Mouse (Mus musculus) ES-E14 (cell line): ENCODE measurements around the gene Afg1l. TPM values are rescaled to one million over a fixed set of nuclear protein-coding genes. Genes with fewer than 3 reads are reported as not detected.
A peak's percentile ranks its signal among the peaks of the same experiment; 100 is the strongest.

ENCODE experiments used
- DNase-seq: peaks from one replicate; pipeline ENCODE4 v3.0.0-alpha.2; 2013; ENCODE audit warnings: low read depth, low spot score
- H3K27ac ChIP-seq: 2 replicates; pipeline ENCODE4 v1.5.1; 2012; ENCODE audit warnings: low read depth, mild to moderate bottlenecking, low read length, moderate library complexity, mixed read lengths; ENCODE audit not compliant: poor library complexity, insufficient read depth, severe bottlenecking
- H3K36me3 ChIP-seq: 2 replicates; pipeline ENCODE4 v1.6.1; 2012; ENCODE audit warnings: mild to moderate bottlenecking, low read length, moderate library complexity, mixed read lengths; ENCODE audit not compliant: control insufficient read depth, poor library complexity, insufficient read depth, severe bottlenecking
- H3K4me1 ChIP-seq, 2 experiments: fragments of 150-350 bp in 1 of 2; sonication (generic) in 1 of 2; 2 replicates each; pipeline ENCODE4 v1.6.1; 2012; ENCODE audit warnings: low read length in 2 of 2, mild to moderate bottlenecking in 1 of 2, mixed read lengths in 1 of 2; ENCODE audit not compliant: control insufficient read depth in 2 of 2, insufficient read depth in 2 of 2, poor library complexity in 1 of 2
- H3K4me3 ChIP-seq, 2 experiments: fragments of 150-350 bp in 1 of 2; sonication (generic) in 1 of 2; 2 replicates each; pipeline ENCODE4 v1.5.1; 2012; ENCODE audit warnings: low read length in 2 of 2, low read depth in 1 of 2, mild to moderate bottlenecking in 1 of 2, mixed read lengths in 1 of 2; ENCODE audit not compliant: insufficient read depth in 1 of 2, poor library complexity in 1 of 2, severe bottlenecking in 1 of 2
- H3K9ac ChIP-seq: 2 replicates; pipeline ENCODE4 v1.6.1; 2012; ENCODE audit warnings: low read depth, mild to moderate bottlenecking, low read length, mixed read lengths; ENCODE audit not compliant: poor library complexity, insufficient read depth, severe bottlenecking
- H3K9me3 ChIP-seq: fragments of 150-350 bp; sonication (generic); 2 replicates; pipeline ENCODE4 v1.6.1; 2012; ENCODE audit warnings: low read depth, mild to moderate bottlenecking, low read length; ENCODE audit not compliant: control insufficient read depth, insufficient read depth
- CHD2 ChIP-seq: IDR thresholded peaks from 2 replicates; pipeline ENCODE4 v1.6.1; 2014; ENCODE audit warnings: mild to moderate bottlenecking, low read depth, low read length, inconsistent platforms
- HCFC1 ChIP-seq: IDR thresholded peaks from 2 replicates; pipeline ENCODE4 v1.6.1; 2012; ENCODE audit warnings: low read length, inconsistent platforms, borderline replicate concordance; ENCODE audit not compliant: insufficient read depth
- MAFK ChIP-seq: IDR thresholded peaks from 2 replicates; pipeline ENCODE4 v1.6.1; 2014; ENCODE audit warnings: mild to moderate bottlenecking, low read depth, low read length, inconsistent platforms; ENCODE audit not compliant: insufficient read depth
- ZC3H11A ChIP-seq: IDR thresholded peaks from 2 replicates; pipeline ENCODE4 v1.6.1; 2012; ENCODE audit warnings: low read depth, mild to moderate bottlenecking, inconsistent platforms, low read length, borderline replicate concordance
- ZNF384 ChIP-seq: IDR thresholded peaks from 2 replicates; pipeline ENCODE4 v1.6.1; 2012; ENCODE audit warnings: low read depth, low read length, inconsistent platforms
- in situ Hi-C, 2 experiments: fragments of 600-800 bp; cut with MboI; formaldehyde crosslinking; loops; one replicate each; pipeline ENCODE4 v1.15.1; 2025; ENCODE audit warnings: low sequenced_read_pairs in 2 of 2, inconsistent platforms in 1 of 2; ENCODE audit not compliant: unreplicated experiment in 2 of 2
- total RNA-seq: library from RNA; depleted of rRNA; stranded (reverse); fragments of 300-350 nt; gene quantifications from 2 replicates; pipeline ENCODE4 v1.2.3, GENCODE M21; 2012; rRNA removed

Afg1l gene
- total RNA-seq = 7.7 and 8.6 TPM in 2 replicates

DNA sequence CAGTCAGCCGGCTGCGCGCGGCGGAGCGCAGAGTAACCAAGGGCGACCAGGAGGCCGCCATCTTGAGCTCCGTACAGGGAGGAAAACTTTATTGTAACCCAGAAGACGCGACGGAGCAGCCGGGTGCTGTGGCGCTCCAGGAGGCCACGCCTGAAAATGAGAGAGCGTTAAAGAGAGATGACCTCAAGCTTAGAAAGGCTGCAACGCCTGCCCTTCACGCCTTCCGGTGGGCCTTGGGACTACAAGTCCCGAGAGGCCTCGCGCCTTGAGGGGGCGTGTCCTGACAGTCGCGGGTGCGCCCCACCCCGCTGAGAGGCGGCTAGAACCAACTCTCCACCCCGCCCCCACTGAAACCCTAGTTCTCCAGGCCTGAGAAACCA lies at the start of gene Afg1l:
Gene Afg1l (minus strand): TSS at position 225 of the 380 bp plus-strand sequence.
- in situ Hi-C loops = no loop called here
- TF ChIP-seq ZNF384 (peak; percentile 62; the same call in 1 of the 2 replicates), CHD2 (no peak), HCFC1 (peak; percentile 94)

DNA sequence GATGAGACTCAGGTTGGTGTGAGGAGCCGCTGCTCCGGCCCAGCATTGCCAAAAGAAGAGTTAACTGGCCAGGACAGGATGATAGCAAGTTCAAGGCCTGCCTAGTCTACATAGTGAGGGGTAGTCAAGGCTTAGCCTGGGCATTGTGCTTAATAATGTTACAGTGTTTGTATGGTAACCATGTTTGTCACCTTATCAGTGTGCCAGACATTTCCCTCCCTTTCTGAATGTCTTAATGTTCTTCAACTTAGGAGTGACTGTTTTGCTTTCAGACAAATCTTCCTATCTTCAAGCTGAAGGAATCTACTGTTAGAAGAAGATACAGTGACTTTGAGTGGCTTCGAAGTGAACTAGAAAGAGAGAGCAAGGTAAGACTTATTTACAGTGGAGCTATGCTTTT lies 47.3 kb upstream of the Afg1l start:
- no peak for DNase-seq
- in situ Hi-C loops = no loop called here
- no peaks in the 10 kb centered on the region for H3K4me1 ChIP-seq
- peaks cover 12% of the 10 kb centered on the region for H3K36me3 ChIP-seq
- H3K9me3 ChIP-seq = no peaks in the 10 kb centered on the region
- H3K27ac ChIP-seq = no peak overlapping the region
- TF ChIP-seq HCFC1 (no peak), ZC3H11A (no peak), ZNF384 (no peak), MAFK (no peak), CHD2 (no peak)
- no peak overlapping the region for H3K4me3 ChIP-seq
- no peak overlapping the region for H3K9ac ChIP-seq

More for the DNA sequence above, at the start of gene Afg1l:
- peak; percentile 91 for DNase-seq
- Histone ChIP-seq H3K36me3 (no peaks in the 10 kb centered on the region), H3K9me3 (no peaks in the 10 kb centered on the region), H3K27ac (peak within 1 kb of the TSS; percentile 61), H3K9ac (peak within 1 kb of the TSS; percentile 78), H3K4me3 (peak within 1 kb of the TSS; percentile 74 to 91), H3K4me1 (peaks cover 5 to 13% of the 10 kb centered on the region in 2 experiments)

DNA sequence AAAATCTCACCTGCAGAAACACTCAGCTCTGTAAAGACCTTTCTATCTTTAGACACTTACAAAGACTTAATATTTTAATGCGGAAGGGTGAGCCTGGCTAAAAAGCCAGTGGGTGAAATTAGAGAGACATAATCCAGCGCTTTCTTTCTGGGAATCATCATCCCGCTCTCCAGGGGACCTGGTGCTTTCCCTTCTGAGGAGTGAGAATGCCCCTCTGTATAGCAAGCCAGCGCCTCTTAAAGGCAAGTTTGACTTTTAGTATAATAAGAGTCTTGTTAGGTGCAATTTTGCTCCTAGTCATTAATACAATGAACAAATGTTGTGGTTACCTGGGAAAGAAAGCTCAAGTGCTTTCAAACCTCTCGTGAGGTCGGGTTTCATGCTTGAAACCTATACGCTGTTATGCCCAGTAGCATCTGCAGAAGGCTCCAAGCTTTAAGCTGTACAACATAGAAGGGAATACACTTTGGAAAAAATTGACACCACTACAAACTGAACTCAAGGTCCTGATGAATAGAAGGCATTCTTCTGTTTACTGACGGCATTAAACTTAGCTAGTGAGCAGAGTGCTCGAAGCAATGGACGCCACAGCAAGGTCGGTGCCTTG lies 45.3 kb upstream of the Afg1l start:
- TF ChIP-seq HCFC1 (no peak), ZNF384 (no peak), ZC3H11A (no peak), MAFK (no peak), CHD2 (no peak)
- no peaks in the 10 kb centered on the region for H3K4me1 ChIP-seq
- H3K9ac ChIP-seq = no peak overlapping the region
- no peak overlapping the region for H3K27ac ChIP-seq
- no peak for DNase-seq
- no peaks in the 10 kb centered on the region for H3K9me3 ChIP-seq
- in situ Hi-C loops = no loop called here
- H3K4me3 ChIP-seq = no peak overlapping the region
- peaks cover 10% of the 10 kb centered on the region for H3K36me3 ChIP-seq

DNA sequence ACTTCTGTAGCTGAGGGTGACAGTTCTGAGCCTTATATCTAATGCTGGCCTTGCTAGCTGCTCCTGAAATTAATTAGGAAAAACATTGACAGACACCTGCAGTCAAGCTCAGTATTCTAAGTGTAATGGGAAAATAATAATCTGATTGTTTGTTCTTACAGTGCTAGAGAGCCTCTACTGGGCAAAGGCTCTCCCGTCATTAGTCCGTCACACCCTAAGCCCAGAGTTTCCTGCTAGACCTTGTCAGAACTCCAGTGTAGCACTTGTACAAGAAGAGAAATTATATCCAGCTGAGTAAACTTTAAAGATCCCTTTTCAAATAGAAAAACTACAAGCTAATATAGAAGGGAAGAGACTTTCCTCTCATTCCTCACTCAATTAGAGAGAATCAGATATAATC lies 44.5 kb upstream of the Afg1l start:
- Histone ChIP-seq H3K9me3 (no peaks in the 10 kb centered on the region), H3K36me3 (peaks cover 5% of the 10 kb centered on the region), H3K4me3 (no peak overlapping the region), H3K4me1 (no peaks in the 10 kb centered on the region), H3K27ac (no peak overlapping the region), H3K9ac (no peak overlapping the region)
- no peak for DNase-seq
- no peak for TF ChIP-seq MAFK
- no peak for TF ChIP-seq ZNF384
- no peak for TF ChIP-seq HCFC1
- no peak for TF ChIP-seq CHD2
- no peak for TF ChIP-seq ZC3H11A
- in situ Hi-C loops = no loop called here
